Mouse (Mus musculus): Measurements from ENCODE around the gene Tubg2.

The Tubg2 gene

GRCm38 (mm10) chr11:101192646-101193045 is 36.9 kb downstream of the Tubg2 start:
- CTCF ChIA-PET: interaction anchor here (0.6 kb wide), 1 partner anchor 177 kb away, joined by 3 read pairs; no protein-coding TSS in a partner anchor

DNA sequence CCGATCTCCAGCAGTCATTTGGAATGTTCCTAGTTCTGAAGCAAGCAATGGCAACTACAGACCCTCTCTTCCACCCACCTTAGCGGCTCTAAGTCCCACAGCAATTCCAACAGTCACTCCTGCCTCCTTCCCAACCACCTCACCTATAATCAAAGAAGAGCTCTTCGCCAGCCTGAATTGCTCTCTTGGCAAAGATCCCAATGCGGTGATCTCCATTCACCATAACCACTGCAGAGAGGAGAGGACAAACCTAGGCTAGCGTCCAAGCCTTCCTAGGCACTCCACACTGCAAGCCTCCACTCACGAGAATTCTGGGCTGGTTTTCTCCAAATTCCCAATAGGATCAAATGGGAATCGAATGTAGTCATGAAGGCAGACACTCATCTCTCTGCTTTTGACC is 37.4 kb downstream of the Tubg2 start:
- CTCF ChIA-PET: interaction anchor here (0.6 kb wide), 2 partner anchors 176 to 522 kb away, joined by 3 read pairs; no protein-coding TSS in a partner anchor

- CTCF ChIA-PET: no interaction called here
Measured at GRCm38 (mm10) chr11:101194137-101194536, 38.4 kb downstream of the Tubg2 start.

- CTCF ChIA-PET: no interaction called here
Measured at GRCm38 (mm10) chr11:101194643-101195042, 38.9 kb downstream of the Tubg2 start.

DNA sequence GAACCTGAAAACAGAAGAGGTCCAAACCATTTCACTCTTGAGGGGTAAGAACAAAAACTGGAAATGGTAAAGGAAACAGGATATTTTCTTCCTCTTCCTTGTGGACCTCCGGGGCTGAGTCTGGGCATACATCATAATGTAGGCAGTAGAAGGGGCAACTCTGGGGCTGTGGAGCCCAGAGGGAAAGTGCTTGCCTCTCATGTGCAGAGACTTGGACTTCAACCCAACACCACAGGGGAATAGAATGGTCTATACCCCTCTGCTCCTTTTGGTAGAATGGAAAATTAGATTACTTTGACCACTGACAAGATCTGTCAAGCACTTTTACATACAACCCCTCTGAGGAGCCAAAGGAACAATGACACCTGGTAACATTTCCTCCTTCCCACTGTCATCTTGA is 39.4 kb downstream of the Tubg2 start:
- CTCF ChIA-PET: no interaction called here

DNA sequence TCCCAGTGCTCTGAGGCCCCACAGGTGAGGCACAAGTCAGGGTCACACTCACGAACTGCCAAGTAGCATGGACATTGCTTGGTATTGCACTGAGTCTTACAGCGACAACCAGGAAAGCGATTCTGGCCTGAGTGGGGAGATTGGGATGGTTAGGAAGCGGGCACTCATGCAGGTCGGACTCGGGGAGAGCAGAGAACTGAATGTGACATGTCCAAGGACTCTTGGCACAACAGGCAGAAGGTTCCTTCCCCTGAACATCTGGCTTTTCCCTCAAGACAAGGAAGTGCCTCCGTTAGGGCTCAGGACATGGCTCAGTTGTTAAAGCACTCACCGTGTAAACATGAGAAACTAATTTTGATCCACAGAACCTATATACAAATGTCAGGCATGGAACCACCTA is 39.9 kb downstream of the Tubg2 start:
- CTCF ChIA-PET: no interaction called here

DNA sequence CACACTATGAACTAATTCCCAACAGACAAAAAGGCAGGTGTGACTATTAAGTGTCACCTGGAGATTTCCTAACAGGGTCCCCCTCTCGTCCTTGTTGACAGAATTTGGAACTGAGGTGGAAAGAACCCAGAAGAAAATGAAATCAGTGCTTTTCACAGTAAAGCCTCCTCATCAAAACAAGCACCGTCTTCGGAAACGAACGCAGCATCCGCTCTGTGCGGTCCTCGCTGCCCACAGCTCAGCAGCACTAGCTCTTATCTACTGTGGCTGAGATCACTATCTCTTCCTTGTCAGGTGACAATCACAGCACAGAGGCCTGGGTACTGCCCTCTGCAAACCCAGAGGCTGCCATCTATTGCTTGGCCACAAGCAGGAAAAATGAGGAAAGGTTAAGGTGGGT is 40.5 kb downstream of the Tubg2 start:
- CTCF ChIA-PET: interaction anchor here (0.5 kb wide), 1 partner anchor 1944 kb away, joined by 3 read pairs; no protein-coding TSS in a partner anchor

DNA sequence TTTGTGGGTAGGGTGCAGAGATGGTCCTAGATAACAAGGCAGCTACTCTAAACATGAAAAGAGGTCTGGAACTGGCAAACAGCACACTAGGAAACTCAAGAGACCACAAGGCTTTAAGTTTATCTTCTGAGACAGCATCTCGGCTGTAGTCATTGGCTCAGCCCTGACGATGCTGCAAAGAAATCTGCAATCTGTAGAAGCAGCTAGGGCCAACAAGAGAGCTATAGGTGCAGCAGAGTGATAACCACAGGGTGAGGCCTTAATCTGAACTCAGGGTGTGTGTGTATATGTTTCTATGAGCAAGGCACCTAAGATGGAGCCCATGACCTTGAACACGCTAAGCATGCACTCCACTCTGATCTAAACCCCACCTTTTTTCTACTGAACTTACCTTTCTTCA is 43.8 kb downstream of the Tubg2 start:
- CTCF ChIA-PET: interaction anchor here (0.6 kb wide), 1 partner anchor 81 kb away, joined by 3 read pairs; no protein-coding TSS in a partner anchor

DNA sequence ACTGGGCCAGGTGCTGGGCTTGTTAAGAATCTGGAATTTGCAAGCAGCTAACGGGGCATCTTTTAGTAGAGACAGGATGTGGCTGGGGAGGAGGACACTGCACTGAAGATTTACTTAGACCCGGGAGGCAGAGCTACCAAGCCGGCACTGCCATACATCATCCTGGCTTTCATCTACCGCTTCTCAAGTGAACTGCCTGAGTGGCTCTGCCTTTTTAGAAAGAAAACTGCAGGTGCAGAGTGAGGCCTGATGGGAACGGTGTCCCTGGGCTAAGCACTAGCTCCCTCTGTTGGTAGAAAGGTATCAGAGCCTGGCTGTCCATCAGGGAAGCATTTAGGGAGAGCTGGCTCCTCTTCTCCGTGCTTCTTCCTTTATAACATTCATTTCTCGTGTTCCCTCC is 45.3 kb downstream of the Tubg2 start:
- CTCF ChIA-PET: interaction anchor here (1.0 kb wide), 1 partner anchor 394 kb away, joined by 3 read pairs; no protein-coding TSS in a partner anchor

Data from spleen, embryonic (tissue).